Mouse (Mus musculus): ENCODE data around the gene Setd3. TPM values are rescaled to one million over a fixed set of nuclear protein-coding genes. Genes with fewer than 3 reads are reported as not detected.

The Setd3 gene
- polyA plus RNA-seq, 1 experiment from 2014 or later: 70.6 TPM

DNA sequence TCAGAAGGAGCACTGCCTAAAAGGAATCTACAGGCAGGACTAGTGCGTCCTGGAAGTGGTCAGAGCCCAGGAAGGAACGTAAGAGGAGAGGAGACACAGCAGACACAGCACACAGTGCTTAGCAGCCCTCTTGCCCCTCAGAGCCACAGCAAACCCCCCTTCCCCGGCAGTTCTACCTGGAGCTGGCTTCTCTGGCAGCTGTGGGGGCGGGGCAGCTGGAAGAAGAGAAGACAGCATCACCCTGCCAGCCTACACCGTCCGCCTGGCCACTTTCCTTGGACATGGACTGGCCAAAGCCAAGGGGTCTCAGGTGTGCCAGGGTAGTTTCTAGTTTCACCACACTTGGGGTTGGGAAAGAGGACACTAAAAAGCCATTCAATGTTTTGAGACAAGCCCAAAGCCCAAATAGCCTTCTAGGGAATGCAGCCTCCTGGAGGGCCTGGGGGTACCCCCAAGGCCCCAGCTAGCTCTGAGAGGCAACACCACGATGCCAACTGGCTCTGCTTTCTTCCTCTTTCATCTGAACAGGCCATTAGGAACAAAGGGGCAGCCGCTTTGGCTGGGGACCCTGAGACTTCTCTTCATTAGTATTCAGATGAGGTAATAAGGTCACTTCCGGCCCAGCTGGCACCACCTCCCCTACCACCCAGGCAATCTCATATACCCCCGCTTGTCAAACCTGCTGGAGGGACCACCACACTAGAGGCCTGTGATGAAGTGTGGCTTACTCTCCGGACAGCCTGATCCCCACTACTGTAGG lies 37.7 kb upstream of the Setd3 start:
- Histone ChIP-seq H3K9ac (no peak overlapping the region), H3K4me1 (replicated peaks) (peaks cover 72% of the 10 kb centered on the region), H3K4me2 (no peak overlapping the region), H3K36me3 (no peaks in the 10 kb centered on the region), H3K27ac (no peak overlapping the region), H3K9me3 (replicated peaks) (no peaks in the 10 kb centered on the region), H3K4me3 (no peak overlapping the region), H3K27me3 (no peaks in the 10 kb centered on the region)
- no peak for ATAC-seq (replicated peaks; ENCODE audit: insufficient number of reproducible peaks, insufficient read depth, low FRiP score, low read depth)
- 82% methylated on average over 11 of the region's 11 CpGs for WGBS

GRCm38 (mm10) chr12:108215090-108215489 lies 36.0 kb upstream of the Setd3 start:
- H3K9me3 ChIP-seq (replicated peaks): no peaks in the 10 kb centered on the region
- H3K4me3 ChIP-seq: no peak overlapping the region
- peak; percentile 15; the same call in 1 of the 2 replicates for ATAC-seq (replicated peaks; ENCODE audit: insufficient number of reproducible peaks, insufficient read depth, low FRiP score, low read depth)
- H3K27me3 ChIP-seq: no peaks in the 10 kb centered on the region
- no peak overlapping the region for H3K9ac ChIP-seq
- H3K4me2 ChIP-seq: no peak overlapping the region
- H3K27ac ChIP-seq: no peak overlapping the region
- H3K4me1 ChIP-seq (replicated peaks): peaks cover 64% of the 10 kb centered on the region
- H3K36me3 ChIP-seq: no peaks in the 10 kb centered on the region
- 37% methylated on average over 8 of the region's 8 CpGs for WGBS

GRCm38 (mm10) chr12:108213090-108214041 lies 34.3 kb upstream of the Setd3 start:
- no peak overlapping the region for H3K9ac ChIP-seq
- no peak overlapping the region for H3K4me3 ChIP-seq
- peaks cover 59% of the 10 kb centered on the region for H3K4me1 ChIP-seq (replicated peaks)
- H3K27me3 ChIP-seq: no peaks in the 10 kb centered on the region
- 39% methylated on average over 18 of the region's 18 CpGs for WGBS
- H3K36me3 ChIP-seq: no peaks in the 10 kb centered on the region
- H3K4me2 ChIP-seq: no peak overlapping the region
- H3K27ac ChIP-seq: no peak overlapping the region
- H3K9me3 ChIP-seq (replicated peaks): no peaks in the 10 kb centered on the region
- ATAC-seq (replicated peaks; ENCODE audit: insufficient number of reproducible peaks, insufficient read depth, low FRiP score, low read depth): no peak

DNA sequence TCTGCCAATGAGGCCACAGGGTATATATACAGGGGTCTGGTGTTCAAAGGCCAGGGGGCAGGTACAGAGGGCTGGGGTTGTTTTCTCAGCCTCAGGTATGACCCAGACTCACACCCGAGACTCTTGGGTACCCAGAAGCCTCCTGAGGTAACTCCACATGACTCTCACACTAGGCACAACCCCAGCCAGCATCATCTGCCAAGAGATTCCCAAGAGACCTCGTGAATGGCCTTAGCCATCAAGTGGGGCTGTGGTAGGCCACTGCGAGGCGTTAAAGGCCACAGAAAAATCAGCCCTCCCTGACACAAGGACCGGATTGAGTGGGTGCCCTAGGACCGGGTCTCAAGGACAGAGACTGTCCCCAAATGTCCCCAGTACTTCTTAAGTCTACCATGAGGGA lies 33.4 kb upstream of the Setd3 start:
- Histone ChIP-seq H3K27me3 (no peaks in the 10 kb centered on the region), H3K9me3 (replicated peaks) (no peaks in the 10 kb centered on the region), H3K4me1 (replicated peaks) (peaks cover 53% of the 10 kb centered on the region), H3K27ac (no peak overlapping the region), H3K36me3 (no peaks in the 10 kb centered on the region), H3K4me2 (no peak overlapping the region), H3K4me3 (no peak overlapping the region), H3K9ac (no peak overlapping the region)
- 76% methylated on average over 6 of the region's 6 CpGs for WGBS
- ATAC-seq (replicated peaks; ENCODE audit: insufficient number of reproducible peaks, insufficient read depth, low FRiP score, low read depth): no peak

- Histone ChIP-seq H3K9me3 (replicated peaks) (no peaks in the 10 kb centered on the region), H3K4me1 (replicated peaks) (peaks cover 53% of the 10 kb centered on the region), H3K36me3 (no peaks in the 10 kb centered on the region), H3K4me3 (no peak overlapping the region), H3K4me2 (no peak overlapping the region), H3K27me3 (no peaks in the 10 kb centered on the region), H3K9ac (0 out of 2 replicates have a peak overlapping the region, but pooled peaks have one; percentile 2), H3K27ac (no peak overlapping the region)
- no peak for ATAC-seq (replicated peaks; ENCODE audit: insufficient number of reproducible peaks, insufficient read depth, low FRiP score, low read depth)
- WGBS: 44% methylated on average over 5 of the region's 5 CpGs
These were observed 33.0 kb upstream of the Setd3 start for GRCm38 (mm10) chr12:108212071-108212470.

DNA sequence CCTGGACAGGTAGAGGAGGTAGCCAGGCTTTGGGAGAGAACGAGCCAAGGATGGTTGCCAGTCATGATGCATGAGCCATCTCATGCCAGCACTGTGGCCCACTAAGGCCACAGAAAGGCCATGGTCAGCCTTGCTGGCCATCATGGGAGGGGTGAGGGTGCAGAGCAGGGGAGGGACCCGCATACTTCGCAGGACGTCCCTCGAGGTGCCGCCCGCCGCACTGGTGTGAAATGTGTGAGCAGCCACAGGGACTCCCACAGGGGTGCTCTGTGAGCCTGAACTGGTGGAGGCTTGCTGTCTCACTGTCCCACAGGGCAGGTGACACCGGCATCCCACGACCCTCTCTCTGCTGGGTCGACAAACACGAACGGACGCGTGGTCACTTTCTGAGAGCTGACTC lies 31.5 kb upstream of the Setd3 start:
- no peak for ATAC-seq (replicated peaks; ENCODE audit: insufficient number of reproducible peaks, insufficient read depth, low FRiP score, low read depth)
- Histone ChIP-seq H3K4me1 (replicated peaks) (peaks cover 53% of the 10 kb centered on the region), H3K4me2 (no peak overlapping the region), H3K9me3 (replicated peaks) (no peaks in the 10 kb centered on the region), H3K27ac (no peak overlapping the region), H3K27me3 (no peaks in the 10 kb centered on the region), H3K4me3 (no peak overlapping the region), H3K9ac (no peak overlapping the region), H3K36me3 (peaks cover 5% of the 10 kb centered on the region; the same call in 1 of the 2 replicates)
- WGBS: 89% methylated on average over 15 of the region's 15 CpGs

- no peak overlapping the region for H3K9ac ChIP-seq
- H3K4me2 ChIP-seq: no peak overlapping the region
- H3K36me3 ChIP-seq: peaks cover 12% of the 10 kb centered on the region; the same call in 1 of the 2 replicates
- H3K4me3 ChIP-seq: no peak overlapping the region
- ATAC-seq (replicated peaks; ENCODE audit: insufficient number of reproducible peaks, insufficient read depth, low FRiP score, low read depth): peak; percentile 32; the same call in 1 of the 2 replicates
- 26% methylated on average over 13 of the region's 13 CpGs for whole genome bisulfite sequencing
- no peaks in the 10 kb centered on the region for H3K9me3 ChIP-seq (replicated peaks)
- peaks cover 38% of the 10 kb centered on the region for H3K4me1 ChIP-seq (replicated peaks)
- H3K27me3 ChIP-seq: no peaks in the 10 kb centered on the region
- no peak overlapping the region for H3K27ac ChIP-seq
These were observed 29.8 kb upstream of the Setd3 start for GRCm38 (mm10) chr12:108208726-108209438.

- H3K27ac ChIP-seq: no peak overlapping the region
- H3K27me3 ChIP-seq: no peaks in the 10 kb centered on the region
- WGBS: 92% methylated on average over 9 of the region's 9 CpGs
- no peak overlapping the region for H3K9ac ChIP-seq
- peaks cover 17% of the 10 kb centered on the region; the same call in 1 of the 2 replicates for H3K36me3 ChIP-seq
- no peak overlapping the region for H3K4me2 ChIP-seq
- no peaks in the 10 kb centered on the region for H3K9me3 ChIP-seq (replicated peaks)
- no peak overlapping the region for H3K4me3 ChIP-seq
- H3K4me1 ChIP-seq (replicated peaks): peaks cover 31% of the 10 kb centered on the region
- no peak for ATAC-seq (replicated peaks; ENCODE audit: insufficient number of reproducible peaks, insufficient read depth, low FRiP score, low read depth)
These were observed 29.1 kb upstream of the Setd3 start for GRCm38 (mm10) chr12:108208216-108208615.

- no peaks in the 10 kb centered on the region for H3K27me3 ChIP-seq
- no peak overlapping the region for H3K9ac ChIP-seq
- no peak overlapping the region for H3K27ac ChIP-seq
- H3K36me3 ChIP-seq: peaks cover 31% of the 10 kb centered on the region
- WGBS: 7% methylated on average over 5 of the region's 5 CpGs
- peaks cover 16% of the 10 kb centered on the region for H3K4me1 ChIP-seq (replicated peaks)
- H3K4me2 ChIP-seq: no peak overlapping the region
- no peaks in the 10 kb centered on the region for H3K9me3 ChIP-seq (replicated peaks)
- peak; percentile 6; the same call in 1 of the 2 replicates for ATAC-seq (replicated peaks; ENCODE audit: insufficient number of reproducible peaks, insufficient read depth, low FRiP score, low read depth)
- H3K4me3 ChIP-seq: no peak overlapping the region
These were observed 27.5 kb upstream of the Setd3 start for GRCm38 (mm10) chr12:108206641-108207040.

GRCm38 (mm10) chr12:108204978-108205377 lies 25.9 kb upstream of the Setd3 start:
- Histone ChIP-seq H3K36me3 (peaks cover 45% of the 10 kb centered on the region), H3K27me3 (no peaks in the 10 kb centered on the region), H3K4me3 (no peak overlapping the region), H3K4me2 (no peak overlapping the region), H3K9me3 (replicated peaks) (no peaks in the 10 kb centered on the region), H3K27ac (no peak overlapping the region), H3K4me1 (replicated peaks) (peaks cover 10% of the 10 kb centered on the region), H3K9ac (no peak overlapping the region)
- WGBS: 80% methylated on average over 12 of the region's 12 CpGs
- ATAC-seq (replicated peaks; ENCODE audit: insufficient number of reproducible peaks, insufficient read depth, low FRiP score, low read depth): no peak

- no peak for ATAC-seq (replicated peaks; ENCODE audit: insufficient number of reproducible peaks, insufficient read depth, low FRiP score, low read depth)
- H3K4me1 ChIP-seq (replicated peaks): peaks cover 3% of the 10 kb centered on the region; the same call in 1 of the 2 replicates
These were observed 24.8 kb upstream of the Setd3 start for GRCm38 (mm10) chr12:108203895-108204294.

More at GRCm38 (mm10) chr12:108203895-108204294, 24.8 kb upstream of the Setd3 start:
- WGBS: 67% methylated on average over 8 of the region's 8 CpGs
- peaks cover 56% of the 10 kb centered on the region for H3K36me3 ChIP-seq
- no peak overlapping the region for H3K9ac ChIP-seq
- no peaks in the 10 kb centered on the region for H3K9me3 ChIP-seq (replicated peaks)
- no peak overlapping the region for H3K27ac ChIP-seq
- H3K4me3 ChIP-seq: no peak overlapping the region
- H3K27me3 ChIP-seq: no peaks in the 10 kb centered on the region
- H3K4me2 ChIP-seq: no peak overlapping the region
